Mouse (Mus musculus) heart, adult 2 months (tissue): ENCODE results near the gene Nisch.

Experiments
- CTCF ChIP-seq: fragments of 200-600 bp; IDR thresholded peaks from 2 replicates; pipeline ENCODE4 v1.8.1; 2022; ENCODE audit warnings: antibody characterized with exemption, mild to moderate bottlenecking, moderate library complexity
- POLR2A ChIP-seq: fragments of 200-500 bp; IDR thresholded peaks from 2 replicates; pipeline ENCODE4 v1.6.1; 2011; ENCODE audit warnings: mild to moderate bottlenecking, low read depth, low read length, control low read depth; ENCODE audit not compliant: insufficient read depth

DNA sequence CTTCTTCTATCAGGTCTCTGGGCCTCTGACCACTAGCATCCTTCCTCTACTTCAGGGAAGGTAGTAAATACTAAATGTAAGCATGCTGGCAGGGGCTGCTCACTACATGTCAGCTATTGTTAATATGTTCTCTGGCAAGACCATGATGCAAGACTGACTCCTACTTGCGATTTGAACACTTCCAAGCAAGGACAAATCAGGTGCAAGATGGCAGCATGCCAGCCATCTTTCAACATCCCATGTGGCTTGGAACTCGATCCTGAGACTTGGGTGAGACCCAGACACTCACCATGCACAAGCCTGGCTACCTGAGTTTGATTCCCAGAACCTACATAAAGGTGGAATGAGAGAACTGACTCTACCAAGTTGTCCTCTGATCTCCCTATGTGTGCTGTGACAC lies 24.8 kb downstream of the Nisch start:
- TF ChIP-seq CTCF = no peak
- TF ChIP-seq POLR2A = no peak
